Mouse (Mus musculus) thymus, postnatal 4 days (tissue): Measurements from ENCODE around the gene Oxnad1.

ENCODE experiments used
- DNase-seq: peaks from one replicate; pipeline ENCODE4 v3.0.0; 2021

Gene Oxnad1

DNA sequence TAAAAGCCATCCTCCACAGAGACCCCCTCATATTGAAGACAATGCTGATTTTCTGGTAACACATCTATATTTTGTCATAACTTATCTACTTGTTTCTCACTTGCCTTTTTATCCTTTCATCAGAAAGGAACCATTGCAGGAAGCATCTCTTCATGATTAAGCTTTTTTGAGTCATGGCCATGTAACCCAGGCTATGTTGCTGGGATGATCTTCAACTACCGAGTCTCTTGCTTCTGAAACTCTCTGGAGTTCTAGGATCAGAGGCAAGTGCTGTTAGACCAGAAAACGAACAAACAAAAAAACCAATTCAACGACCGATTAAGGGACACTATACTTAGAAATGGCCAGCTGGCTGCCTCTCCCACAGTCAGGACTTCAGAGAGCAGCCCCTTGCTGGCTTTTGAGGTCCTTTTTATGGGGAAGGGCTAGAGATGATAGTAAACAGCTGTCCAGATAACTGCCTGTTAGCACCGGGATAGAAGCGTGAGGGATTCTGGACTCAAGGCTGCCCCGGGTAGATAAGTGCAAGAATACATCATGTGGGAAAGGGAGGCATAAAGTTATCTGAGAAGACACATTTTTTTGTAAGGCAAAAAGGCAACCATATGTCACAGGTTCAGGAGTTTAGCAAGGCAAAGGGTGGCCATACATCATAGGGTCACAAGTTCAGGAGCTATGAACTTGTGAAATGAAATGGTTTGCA, 60.8 kb downstream of the Oxnad1 start:
- DNase-seq = no peak

DNA sequence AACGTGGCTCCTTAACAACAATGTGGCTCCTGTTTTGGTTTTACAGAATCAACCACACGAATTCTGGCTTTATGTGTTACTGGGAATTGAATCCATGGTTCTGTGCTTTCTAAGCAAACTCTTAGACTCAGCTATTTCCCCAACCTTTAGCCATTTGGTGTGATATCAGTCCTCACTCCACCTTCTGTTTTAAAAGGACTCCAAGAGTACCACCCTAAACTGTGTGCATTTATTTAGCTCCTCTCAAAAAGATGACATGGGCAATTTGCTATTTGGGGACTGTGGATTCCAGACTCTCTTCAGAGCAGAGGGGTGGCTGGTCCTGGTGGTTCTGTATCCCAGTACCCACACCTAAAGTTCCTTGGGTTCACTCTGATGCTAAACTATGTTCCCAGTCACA, 61.4 kb downstream of the Oxnad1 start:
- DNase-seq = no peak

DNA sequence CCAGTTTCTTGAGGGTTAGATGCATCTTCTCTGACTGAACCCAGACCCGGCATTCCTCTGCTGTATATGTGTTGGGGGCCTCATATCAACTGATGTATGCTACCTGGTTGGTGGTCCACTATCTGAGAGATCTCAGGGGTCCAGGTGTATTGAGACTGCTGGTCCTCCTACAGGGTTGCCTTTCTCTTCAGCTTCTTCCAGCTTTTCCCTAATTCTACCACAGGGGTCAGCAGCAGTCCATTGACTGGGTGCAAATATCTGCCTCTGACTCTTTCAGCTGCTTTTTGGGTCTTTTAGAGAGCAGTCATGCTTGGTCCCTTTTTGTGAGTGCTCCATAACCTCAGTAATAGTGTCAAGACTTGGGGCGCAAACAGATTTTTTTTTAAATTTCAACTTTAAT, 65.7 kb downstream of the Oxnad1 start:
- no peak for DNase-seq

DNA sequence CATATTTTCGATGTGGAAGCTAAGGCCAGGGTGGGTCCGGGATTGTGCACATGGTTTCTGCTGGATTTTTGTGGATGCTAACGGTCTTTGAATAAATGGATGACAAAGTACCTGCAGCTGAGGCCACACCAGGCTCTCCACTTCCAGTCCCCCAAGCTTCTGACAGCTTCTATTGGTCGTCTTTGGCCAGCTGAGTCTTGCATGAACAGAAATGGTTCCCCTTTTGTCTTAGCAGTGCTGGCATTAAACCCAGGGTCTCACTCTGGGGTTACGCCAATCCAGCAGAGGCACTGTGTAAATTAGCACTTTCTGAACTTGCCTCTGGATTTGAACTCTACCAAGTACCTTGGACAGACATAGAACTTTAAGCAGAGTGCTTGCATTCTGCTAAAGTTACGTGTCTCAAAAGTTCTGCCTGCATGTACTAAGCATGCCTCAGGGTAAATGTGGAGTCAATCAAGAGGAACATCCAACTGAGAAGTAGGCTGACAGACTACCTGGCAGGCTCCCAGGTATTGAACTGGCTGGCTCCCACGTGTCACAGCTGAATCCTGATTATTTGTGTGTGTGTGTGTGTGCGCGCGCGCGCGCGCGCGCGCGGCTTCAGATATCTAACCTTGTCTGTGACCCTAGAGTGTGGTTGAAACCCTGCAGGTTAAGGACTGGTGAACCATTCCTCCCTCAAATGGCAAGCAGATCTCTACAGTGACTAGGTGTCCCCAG, 67.2 kb downstream of the Oxnad1 start:
- no peak for DNase-seq
